Mouse (Mus musculus): ENCODE data around the gene Hspb1.
A peak's percentile ranks its signal among the peaks of the same experiment; 100 is the strongest.

Hspb1 gene

DNA sequence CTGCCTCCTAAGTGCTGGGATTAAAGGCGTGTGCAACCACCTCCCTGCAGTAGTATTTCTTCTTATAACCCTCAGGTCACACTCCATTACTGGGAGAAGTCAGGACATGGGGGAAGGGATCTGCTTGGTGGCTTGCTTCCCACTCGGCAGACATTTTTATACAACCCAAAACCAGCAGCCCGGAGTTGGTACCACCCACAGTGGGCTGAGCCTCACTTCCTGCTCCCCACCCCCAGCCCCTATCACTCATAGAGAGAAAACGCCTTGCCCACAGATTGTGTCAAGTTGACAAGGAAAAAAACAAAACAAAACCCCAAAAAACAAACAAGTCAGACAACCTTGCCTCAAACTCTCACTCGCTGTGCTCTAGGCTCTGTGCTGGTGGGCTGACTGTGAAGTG is 25.5 kb downstream of the Hspb1 start:
- DNase-seq (ENCODE audit: low spot score): no peak

DNA sequence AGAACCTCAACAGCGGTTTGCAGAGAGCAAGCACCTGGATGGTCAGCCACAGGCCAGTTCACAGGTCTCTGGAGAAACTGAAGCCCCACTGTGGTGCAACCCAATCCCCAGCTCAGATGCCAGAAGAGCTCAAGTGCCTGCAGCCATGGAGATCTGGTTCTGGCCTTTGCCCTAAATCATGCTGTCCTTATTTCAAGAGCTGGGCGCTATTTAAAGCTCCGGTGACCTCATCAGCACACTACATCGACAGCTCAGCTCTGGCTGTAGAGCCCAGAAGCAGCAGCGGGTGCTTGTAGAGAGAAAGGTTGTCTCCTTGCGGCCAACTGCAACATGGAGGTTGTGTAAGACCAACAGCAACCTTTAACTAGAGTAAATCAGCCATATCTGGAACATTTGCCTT is 26.4 kb downstream of the Hspb1 start:
- DNase-seq (ENCODE audit: low spot score): no peak

DNA sequence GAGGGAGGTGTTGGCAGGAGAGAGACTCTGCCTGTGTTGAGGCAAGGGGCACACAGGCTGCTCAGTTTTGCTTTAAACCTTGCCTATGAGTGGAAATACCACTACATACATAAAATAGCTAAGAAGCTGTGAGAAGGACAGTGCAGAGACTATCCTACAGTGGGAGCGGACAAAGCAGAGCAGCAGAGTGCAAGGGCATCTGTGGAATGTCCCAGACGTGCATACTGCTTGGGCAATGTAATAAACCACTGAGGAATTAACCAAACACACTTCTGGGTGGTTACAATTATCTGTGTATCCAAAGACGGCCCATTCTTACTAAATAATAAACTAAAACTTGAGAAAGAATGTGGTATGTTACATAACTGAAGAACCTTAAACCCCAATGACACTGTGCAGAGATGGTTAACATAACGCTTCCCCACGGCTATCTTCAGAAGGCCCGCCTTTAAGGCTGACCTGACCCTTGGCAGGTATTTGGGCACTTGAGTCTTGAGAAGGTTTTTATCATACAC is 28.4 kb downstream of the Hspb1 start:
- no peak for DNase-seq (ENCODE audit: low spot score)

DNA sequence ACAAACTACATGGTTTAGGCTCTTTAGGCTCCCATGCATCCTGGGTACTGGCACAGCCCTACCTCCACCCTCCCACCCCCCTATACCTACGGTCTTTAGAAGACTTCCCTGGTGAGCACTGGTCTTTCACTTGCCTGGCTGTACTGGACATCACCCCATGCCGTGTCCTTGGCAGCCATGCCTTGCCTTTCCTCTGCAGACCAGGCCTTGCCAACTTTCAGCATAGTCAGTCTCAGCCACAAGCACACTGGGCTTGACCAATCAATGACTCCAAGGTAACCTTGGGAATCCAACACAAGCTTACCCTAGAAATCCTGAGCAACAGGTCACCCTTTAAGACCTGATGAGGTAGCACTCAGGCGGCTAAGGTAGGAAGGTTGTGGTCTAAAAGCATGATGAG is 28.9 kb downstream of the Hspb1 start:
- no peak for DNase-seq (ENCODE audit: low spot score)

DNA sequence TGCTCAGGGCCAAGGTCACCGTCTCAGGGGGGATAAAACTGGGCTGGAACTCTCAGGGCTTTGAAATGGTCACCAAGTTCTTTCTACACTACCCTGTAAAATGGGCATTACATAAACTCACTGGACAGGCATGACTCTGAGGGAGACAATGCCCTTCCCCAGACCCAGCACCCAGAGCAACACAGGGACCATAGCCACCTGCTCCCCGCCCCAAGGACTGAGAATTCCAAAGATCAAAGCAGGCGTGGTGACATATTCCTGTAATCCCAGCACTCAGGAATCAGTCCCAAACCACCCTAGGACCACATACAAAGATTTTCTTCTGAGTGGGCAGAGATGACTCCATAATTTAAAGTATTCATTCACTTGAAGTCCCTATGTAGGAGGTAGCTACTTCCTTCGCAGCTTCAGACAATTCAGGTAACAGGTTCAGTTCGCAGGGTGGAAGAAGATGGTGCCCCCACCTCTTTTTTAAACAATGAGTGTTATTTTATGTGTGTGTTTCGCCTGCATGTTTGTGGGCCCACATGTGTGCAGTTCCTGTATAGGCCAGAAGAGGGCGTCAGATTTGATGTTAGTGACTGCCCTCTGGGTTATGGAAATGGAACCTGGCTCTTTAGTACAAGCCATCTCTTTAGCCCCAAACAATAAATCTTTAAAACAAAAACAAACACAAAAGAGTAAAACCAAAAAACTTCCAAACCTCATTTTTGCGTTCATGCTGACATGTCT is 29.8 kb downstream of the Hspb1 start:
- DNase-seq (ENCODE audit: low spot score): no peak

DNA sequence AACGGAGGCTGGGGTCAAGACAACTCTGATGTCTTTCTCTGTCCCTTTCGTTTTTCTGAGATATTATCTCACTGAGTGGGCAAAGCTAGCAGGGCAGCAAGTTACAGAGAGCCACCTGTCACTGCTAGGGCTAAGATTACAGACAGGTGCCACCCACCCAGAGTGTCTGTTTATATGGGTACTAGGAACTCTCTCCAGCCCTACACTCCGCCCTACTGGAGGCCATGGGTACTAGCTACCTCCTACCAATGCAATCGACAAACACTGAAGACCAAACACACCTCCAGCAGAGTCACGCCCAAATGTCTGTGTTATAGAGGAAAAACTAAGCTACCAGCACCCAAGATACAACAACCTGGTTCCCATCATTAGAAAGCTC is 30.3 kb downstream of the Hspb1 start:
- DNase-seq (ENCODE audit: low spot score): no peak

DNA sequence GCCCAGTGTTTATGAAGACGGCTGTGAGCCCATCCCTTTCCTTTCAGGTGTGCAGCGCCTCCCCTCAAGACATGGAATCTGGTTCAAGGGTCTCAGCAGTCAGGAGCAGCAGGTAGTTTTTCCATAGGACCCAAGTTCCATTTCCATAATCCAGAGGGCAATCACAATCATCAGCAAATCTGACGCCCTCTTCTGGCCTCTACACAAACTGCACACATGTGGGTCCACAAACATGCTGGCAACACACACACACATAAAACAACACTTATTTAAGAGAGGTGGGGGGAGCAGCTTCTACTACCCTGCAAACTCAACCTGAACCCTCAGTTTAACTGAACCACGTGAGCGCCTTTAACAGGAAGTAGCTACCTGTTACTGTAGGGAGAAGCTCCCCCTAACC is 30.9 kb downstream of the Hspb1 start:
- no peak for DNase-seq (ENCODE audit: low spot score)

DNA sequence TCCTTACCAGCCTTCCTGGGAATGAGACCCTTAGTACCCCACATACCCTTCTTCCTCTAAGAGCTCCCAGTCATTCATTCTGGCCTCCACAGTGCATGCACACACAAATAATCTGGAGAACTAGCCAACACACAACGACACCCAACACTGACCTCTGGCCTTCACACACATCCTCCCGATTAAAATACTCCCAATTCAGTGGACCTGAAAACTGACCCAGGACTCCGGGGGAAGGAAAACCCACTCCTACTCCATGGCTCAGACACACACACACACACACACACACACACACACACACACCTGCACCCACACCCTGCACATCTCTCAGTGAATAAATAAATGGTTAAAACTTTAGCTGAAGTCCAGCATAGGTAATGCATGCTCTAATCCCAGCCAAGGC is 32.2 kb downstream of the Hspb1 start:
- DNase-seq (ENCODE audit: low spot score): no peak

DNA sequence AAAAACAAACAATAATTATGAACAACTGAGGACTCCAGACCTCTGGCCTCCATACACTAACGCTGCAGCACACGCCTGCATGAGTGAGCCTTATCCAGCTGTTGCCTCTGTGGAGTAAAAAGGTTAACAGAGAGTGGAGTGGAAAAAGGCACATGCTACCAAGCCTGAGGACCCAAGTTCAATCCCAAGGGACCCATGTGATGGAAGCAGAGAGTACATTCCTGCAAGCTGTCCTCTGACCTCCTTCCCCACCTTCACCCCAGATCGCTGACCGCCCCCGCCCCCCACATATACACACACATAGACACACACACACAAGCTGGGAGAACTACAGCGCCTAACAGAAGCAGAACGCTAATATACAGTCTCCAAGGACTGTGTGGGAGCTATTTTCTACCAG is 36.2 kb downstream of the Hspb1 start:
- DNase-seq (ENCODE audit: low spot score): no peak

DNA sequence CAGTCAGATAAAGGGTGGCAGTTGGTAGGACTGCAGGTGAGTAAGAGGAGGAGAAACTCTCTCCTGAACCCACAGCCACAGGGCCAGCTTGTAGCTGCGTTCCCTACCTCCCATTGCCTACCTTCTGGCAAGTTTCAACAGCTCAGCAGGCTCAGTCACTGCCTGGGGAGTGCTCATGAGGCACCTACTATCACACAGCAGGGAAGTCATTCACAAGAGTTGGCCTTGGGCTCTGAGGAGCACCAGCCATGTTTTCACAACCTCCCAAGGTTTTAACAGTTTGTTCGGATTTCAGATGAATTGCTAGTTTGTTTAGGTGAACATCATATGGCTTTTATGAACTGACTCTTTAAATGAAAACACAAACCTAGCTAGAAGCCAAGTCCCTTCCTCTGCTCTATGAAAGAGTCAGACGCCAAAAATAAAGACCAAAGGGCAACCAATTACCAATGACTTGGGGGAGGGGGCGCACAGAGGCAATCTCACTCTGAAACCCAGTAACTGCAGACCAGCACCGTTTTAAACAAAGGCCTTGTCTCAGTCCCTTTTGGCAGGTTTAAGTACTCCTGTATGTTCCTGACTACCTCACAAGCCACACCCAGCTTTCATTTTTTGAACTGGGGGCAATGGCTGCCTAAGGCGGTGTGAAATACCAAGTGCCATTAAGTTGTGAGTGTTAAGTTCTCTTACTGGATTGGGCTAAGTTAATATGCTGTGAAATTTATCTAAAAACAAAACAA is 42.1 kb downstream of the Hspb1 start:
- no peak for DNase-seq (ENCODE audit: low spot score)

DNA sequence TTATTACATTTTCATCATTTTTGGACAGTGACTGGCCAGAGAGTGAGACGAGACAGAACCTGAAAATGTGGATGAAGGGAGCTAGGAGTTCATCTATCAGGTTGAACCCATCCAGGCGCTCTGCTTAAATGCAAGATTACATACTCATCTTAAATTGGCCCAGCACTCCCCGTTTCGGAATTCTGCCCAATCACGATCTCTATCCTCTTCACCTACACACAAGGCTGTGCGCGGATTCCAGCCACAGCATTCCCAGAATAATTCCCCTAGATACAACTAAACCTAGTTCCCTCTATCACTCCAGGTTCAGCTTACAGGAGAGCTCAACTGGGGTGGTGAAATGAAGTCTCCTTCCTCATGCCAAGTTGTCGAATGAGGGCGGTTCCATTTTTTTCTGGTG is 43.8 kb downstream of the Hspb1 start:
- no peak for DNase-seq (ENCODE audit: low spot score)

DNA sequence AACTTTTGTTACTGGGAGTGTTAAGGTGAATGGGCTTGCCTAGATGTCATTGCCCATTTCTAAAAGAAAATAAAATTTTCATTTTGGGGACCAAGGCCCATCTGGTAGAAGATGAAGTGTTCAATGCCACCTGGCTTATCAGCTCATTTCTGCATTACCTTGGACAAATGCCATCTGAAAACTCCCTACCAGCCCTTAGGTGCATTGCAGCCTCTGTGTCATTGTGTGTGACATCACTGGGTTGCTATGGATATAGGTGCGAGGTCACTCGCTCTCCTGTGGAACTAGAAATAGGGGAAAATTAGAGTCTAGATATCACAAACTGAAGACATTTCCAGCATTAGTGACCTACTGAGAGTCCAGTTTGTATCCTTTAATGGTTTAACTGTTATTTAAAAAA is 44.6 kb downstream of the Hspb1 start:
- DNase-seq (ENCODE audit: low spot score): no peak

DNA sequence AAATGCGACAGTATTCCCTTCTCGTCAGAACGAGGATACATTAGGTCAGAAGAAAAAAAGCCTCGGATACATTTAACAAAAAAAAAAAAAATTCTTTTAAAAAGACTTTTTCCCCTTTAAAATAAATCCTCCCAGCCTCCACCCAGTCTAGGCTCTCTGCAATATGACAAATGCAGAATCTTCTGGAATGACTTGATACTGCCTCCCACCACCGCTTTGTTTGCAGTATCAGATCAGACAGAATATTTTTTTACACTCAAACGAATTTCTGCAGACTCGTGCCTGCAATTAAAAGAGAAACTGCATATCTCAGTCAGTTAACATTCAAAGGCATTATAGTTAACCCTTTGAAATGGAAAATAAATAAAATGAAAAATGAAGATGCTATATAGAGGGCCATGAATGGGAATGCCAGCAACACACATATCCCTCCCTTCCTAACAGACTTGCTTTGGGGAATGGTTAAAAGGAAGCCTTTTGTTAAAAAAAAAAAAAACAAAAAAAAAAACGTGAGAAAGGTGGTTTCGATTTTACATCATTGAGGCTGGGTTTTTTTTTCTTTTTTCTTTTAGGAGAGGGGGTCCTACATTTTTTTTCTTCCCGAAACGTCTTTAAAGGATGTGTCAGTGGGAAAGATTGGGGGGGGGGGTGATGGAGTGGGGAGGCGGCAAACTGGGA is 45.6 kb downstream of the Hspb1 start:
- DNase-seq (ENCODE audit: low spot score): no peak

DNA sequence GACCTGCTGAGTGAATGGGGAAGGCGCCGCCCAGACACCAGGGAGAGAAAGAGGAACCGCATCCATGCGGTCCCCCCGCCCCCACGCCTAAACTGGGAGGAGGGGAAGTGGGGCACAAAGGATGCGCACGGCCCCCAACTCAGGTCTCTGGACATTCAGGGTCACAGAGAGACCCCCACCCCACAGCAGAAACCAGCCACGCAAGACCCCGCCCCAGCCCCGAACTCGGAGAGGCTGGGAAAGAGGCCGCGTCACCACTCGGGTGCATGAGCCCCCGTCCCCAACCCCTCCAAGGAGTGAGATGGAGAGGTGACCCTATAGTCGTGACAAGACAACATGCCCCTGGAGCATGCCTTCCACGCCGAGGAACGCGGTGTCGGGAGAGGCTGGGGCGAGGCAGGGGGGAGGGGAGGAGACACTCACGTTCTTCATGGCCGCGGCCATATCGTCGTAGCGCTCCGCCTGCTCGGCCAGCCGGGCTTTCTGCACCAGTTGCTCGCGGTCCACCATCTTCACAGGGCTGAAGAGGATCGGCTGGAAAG is 46.3 kb downstream of the Hspb1 start:
- peak; percentile 26 for DNase-seq (ENCODE audit: low spot score)

DNA sequence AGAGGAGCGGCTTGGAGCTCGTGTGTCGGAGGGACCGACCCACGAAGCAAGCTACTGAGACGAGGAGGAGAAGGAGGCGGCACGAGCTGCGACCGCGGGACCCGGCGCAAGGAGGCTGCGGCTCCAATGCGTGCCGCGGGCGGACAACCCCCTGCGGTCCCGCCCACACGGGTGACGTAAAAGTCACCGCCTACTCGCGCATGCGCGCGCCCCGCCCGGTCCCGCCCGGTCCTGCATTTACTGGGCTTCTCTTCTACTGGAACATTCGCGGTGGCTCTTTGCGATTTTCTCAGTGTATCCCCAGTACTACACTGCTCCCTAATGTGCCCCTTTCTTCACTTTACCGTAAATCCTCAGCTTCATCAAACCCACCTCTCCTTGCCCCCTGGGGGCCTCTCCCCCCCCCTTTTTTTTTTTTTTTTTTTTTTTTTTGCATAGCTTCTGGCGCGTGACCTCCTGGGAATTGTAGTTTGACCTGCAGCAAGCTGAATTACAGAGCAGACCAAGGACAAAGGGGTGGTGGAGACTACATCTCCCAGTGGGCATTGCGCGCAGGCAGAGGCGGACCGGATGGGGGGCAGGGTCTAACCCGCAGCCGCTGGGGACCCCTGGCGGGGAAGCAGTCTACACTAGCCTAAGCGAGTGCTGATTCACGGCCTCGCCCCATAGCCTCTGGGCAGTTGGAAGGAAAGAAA is 46.9 kb downstream of the Hspb1 start, which contains the start of gene Ywhag:
Ywhag (minus strand) TSS at position 136 of the 695 bp plus-strand sequence.
- DNase-seq (ENCODE audit: low spot score): peak; percentile 99

DNA sequence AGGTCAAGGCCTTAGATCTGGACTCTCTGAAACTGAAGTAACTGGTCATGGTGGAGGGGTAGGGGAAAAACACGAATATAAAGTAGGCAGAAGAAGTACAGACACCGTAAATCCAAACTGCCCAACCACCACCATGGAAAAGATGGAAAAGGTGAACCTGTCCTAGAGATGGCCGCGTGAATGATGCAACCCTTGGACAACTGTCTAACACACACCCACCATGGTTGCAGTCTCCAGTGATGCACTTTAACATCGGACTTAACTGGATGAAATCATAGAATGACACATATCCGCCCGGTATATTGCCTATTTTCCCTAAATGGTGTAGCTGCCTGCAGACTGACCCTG is 47.4 kb downstream of the Hspb1 start:
- DNase-seq (ENCODE audit: low spot score): no peak

DNA sequence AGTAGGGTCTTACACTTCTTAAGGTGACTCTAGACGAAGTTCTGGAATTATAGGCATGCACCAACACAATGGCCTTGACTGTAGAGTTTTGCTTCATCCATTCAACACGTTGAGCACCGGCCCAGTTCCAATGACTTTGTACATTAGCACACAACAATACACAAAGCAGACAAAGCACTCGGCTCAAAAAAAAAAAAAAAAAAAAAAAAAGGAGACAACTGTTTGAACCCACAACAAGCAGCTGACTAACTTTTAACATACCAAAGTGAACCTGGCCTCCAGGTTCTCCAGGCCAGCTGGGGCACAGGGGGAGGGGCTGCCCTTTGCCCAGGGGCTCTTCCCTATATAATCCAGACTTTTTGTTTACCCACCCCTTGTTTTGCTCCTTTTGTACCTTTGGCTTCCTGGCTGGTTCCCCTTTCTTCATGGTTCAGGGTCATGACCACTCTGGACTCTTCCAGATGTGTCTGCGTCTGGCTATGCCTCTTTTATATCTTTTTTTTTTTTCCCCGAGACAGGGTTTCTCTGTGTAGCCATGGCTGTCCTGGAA is 48.0 kb downstream of the Hspb1 start:
- DNase-seq (ENCODE audit: low spot score): no peak

Measured in ovary, postnatal 14 days (tissue).